Mouse (Mus musculus): ENCODE results near the gene Il17ra. TPM values are rescaled to one million over a fixed set of nuclear protein-coding genes. Genes with fewer than 3 reads are reported as not detected.

Gene Il17ra
- total RNA-seq, 2 experiments from 2014 or later: 4.7 to 5.2 TPM

DNA sequence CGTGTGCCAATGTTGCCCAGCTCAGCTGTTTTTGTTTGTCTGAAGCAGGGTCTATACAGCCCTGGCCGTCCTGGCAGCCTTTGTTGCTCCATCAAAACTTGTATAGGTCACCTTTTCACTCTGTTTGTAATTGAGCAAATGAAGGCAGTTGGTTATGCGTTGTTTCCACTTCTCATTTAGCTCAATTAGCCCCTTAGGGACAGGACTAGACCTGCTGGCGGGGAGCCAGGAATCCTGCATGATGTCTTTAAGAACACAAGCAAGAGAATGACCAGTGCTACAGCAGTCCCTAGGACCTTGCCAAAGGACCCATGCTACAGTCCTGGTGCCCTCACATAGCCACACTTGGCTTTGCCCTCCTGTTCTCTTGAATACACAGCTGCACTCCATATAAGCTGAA is 42.5 kb downstream of the Il17ra start:
- DNase-seq (ENCODE audit: low spot score in 2 of 2): no peak

DNA sequence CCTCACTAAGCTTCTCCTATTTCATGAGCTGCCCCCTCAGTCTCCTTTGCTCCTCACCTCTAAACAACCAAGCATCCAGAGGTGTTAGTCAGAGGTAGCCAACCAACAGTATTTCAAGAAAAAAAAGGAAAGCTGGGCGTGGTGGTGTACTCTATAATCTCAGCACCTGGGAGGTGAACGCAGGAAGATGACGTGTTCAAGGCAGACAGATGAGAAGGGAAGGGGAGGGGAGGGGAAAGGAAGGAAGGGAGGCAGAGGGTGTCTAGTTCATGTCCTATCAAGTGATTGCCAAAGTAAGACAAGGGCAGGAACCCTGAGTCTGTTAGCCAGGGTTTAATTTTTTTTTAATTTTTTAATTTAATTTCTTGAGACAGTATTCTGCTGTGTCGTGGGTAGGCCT is 45.6 kb downstream of the Il17ra start:
- DNase-seq (ENCODE audit: low spot score in 2 of 2): no peak

DNA sequence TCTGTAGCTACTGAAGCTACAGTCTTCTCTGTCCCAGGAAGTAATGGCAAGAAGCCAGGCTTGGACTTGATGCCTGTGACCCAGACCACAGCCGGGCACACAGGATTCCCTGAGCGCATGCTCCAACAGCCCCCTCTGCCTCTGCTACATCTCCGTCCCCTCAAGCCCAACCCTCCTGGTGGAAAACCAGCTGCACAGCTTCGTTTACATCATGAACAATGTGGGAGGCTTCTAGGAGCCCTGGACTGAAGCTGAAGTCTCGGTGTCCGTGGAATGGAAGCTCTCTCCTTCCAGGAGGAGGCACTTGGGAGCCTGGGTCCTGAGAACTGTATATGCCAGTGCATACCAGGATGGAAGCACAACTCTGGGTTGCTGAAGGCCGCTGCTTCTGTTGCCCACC is 46.9 kb downstream of the Il17ra start:
- no peak for DNase-seq (ENCODE audit: low spot score in 2 of 2)

DNA sequence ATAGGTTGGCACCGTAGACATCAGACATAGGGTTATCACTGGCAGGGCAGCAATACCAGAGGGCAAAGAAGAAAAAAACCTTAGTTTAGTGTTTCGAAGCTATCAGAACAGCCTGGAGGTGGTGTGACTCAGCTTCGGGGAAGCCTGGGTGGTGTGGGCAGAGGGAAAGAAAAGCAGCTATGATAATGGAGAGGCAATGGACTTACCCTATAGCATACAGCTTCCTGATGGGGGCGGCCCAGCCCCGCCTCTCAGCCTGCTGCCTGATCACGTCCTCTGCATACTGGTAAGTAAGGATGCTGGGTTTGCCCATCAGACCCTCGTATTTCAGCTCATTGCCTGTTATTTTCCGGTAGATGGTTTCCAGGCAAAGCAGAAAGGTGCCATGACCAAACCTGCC is 47.4 kb downstream of the Il17ra start:
- DNase-seq (ENCODE audit: low spot score in 2 of 2): no peak

DNA sequence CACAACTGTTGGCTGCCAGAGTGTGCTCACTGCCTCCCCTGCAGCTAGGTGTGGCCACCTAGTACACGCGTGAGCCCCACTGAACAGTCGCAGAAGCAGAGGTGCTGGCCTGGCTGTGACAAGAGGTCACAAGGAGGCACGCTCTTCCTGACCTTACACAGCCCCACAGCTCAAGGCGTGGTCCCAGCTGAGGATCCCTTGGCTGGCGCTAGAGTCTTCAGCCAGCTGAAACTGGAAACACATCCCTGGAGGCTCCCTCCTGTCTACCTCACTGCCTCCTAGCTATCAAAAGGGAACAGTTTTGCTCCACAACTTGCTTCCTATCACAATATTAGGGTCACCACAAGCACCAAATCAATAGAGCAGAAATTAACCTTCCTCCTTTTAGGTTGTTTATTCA is 48.2 kb downstream of the Il17ra start:
- DNase-seq (ENCODE audit: low spot score in 2 of 2): no peak

DNA sequence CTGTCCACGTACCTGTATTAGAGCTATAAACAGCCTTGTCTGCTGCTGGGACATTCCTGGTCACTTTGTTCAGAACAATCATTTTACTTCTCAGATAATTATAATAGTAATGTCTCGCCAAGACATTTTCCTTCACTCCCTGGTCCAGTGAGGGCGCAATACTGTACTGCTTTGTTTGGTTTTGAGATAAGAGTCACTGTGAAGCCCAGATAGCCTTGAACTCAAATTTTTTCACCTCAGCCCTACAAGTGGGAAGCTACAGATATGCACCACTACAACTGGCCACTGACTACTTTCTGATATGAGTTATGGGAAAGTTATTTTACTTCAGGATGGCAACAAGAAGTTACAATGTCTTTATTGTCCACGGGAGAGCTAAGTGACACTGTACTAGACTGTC is 53.4 kb downstream of the Il17ra start:
- no peak for DNase-seq (ENCODE audit: low spot score in 2 of 2)

DNA sequence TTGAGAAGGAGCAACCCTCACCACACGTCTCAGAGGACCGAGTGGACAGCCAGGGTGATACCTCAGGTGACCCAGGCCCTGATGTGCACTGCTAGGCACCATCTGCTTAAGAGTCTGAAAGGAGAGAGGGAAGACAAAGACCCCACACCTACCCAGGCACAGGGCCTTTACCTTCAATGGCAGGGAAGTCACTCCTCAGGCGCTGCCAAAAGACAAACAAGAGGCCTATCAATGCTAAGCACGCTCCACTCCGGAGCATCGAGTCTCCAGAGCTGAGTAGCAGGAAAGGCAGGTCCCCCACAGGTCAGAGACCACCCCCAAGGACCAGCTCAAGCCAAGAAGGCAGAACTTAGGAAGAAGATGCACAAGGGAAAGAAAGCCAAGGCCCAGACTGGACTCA is 53.8 kb downstream of the Il17ra start:
- DNase-seq (ENCODE audit: low spot score in 2 of 2): no peak

DNA sequence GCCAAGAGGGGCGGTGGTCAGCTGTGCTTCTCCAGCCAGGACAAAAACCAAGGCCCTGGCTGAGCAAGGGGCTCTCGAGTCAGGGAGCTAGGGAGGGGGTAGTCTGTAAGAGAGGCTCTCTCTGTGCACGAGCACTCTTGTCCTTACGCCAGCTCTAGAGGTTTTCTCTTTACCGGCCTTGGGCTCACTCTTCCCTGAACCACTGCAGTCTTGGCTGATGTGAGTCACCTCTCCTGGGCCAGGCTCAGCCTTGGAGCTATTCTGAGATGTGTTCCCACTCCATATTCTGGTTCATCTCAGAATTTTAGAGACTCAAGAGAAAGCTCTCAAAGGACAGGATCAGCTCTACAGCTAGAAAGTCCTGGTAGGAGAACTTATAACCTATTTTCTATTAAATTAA is 54.3 kb downstream of the Il17ra start:
- DNase-seq (ENCODE audit: low spot score in 2 of 2): no peak

DNA sequence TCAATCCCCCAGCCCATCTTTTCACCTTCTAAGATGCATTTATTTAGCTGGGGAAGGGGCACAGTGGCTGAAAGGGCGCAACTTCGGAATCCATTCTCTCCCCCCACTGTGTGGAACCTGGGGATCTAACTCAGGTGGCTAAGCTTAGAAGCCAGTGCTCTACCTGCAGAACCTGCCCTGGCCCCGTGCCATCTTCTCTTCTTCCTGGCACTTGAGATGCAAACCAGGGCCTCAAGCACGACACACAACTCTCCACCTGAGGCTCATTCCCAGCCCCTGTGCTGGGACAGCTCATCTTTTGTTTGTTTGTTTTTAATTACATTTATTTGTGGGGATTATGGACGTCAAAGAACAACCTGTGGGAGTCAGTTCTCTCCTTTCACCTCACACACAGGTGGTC is 56.6 kb downstream of the Il17ra start:
- DNase-seq (ENCODE audit: low spot score in 2 of 2): no peak

DNA sequence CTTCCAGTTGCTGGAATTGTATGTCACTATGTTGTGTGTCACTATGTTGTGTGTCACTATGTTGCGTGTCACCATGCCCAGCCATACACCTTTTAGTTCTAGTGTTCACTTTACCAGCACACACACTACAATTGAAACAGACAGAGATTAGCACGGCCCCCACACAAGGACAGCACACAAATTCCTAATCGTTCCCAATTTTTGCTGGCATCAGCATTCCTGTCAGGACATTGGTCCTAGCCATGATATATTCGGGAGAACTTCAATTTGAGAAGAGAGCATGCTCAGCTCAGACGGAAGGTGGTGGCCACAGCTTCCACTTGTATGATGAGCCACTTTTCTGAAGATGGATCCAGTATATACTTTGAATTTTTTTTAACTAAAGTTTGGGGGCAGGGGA is 61.7 kb downstream of the Il17ra start:
- DNase-seq (ENCODE audit: low spot score in 2 of 2): no peak

DNA sequence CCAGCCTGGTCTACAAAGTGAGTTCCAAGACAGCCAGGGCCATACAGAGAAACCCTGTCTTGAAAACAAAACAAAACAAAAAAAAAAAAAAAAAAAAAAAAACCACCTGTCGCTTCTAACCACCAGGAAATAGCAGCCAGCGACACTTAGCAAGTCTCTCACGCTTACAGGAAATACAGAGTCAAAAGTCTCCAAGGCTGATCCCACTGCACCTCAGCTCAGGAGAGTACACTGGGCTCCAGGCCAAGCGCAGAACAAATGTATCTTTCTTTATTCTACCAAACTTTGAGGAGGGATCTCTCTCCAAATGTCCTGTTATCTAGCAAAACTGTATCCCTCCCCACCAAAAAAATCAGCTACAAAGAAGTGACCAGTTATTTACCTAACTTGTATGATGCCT is 66.1 kb downstream of the Il17ra start:
- no peak for DNase-seq (ENCODE audit: low spot score in 2 of 2)

DNA sequence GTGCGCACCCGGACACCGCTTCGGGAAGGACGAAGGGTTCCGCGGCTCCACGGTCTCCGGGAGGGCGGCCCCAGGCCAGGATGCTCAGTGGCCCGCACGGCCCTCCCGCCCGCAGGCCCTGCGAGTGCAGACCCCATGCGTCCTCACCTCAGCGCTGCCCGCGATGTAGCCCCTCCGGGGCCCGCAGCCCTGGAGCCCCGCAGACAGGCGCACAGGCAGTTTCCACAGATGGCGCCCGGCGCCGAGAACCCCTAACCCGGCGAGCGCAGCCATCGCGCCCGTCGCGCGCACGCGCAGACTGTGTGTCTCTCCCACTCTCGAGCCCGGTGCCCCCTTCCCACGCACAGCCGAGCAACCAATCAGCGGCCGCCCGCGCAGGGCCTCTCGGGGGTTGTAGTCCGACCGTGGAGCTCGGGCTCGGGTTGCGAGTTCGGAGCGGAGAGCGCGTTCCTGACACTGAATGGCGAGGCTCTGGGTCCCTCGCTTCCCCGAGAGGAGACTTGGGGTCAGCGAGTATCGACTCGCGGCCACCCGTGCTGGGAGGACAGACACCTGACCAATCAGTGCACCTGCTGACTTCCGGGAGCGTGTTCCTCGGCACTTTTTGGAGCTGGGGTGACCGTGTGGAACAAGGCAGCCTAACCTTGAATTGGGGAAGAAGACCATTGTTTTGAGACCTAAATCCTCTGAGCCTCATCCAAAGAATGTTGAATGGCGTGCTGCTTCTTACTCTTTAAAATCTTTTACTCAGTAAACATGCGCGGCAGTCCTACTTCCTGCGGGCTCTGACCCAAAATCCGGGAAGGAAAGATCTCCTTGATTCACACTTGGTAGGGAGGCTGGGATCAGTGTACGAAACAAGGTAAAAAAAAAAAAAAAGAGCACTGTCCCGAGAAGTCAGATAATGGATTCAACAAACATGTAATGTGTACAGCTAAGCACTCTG is 68.2 kb downstream of the Il17ra start, which contains the start of gene Hdhd5:
TSS of gene Hdhd5 (minus strand) at position 300 of the 946 bp plus-strand sequence.
- DNase-seq (ENCODE audit: low spot score in 2 of 2): peak; percentile 93 to 94

DNA sequence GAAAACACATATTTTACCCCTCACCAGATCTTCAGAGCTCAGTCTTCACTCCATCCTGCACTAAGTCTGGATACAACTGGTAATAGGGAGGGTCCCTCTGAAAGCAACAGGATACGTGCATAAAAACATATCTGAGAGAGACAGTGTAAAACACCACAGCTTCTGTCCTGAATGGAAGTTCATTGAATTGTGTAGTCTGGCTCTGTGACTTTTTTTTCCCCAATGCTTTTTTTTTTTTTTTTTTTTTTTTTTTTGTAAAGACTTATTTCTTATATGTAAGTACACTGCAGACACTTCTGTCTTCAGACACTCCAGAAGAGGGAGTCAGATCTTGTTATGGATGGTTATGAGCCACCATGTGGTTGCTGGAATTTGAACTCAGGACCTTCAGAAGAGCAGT is 69.5 kb downstream of the Il17ra start:
- DNase-seq (ENCODE audit: low spot score in 2 of 2): no peak

DNA sequence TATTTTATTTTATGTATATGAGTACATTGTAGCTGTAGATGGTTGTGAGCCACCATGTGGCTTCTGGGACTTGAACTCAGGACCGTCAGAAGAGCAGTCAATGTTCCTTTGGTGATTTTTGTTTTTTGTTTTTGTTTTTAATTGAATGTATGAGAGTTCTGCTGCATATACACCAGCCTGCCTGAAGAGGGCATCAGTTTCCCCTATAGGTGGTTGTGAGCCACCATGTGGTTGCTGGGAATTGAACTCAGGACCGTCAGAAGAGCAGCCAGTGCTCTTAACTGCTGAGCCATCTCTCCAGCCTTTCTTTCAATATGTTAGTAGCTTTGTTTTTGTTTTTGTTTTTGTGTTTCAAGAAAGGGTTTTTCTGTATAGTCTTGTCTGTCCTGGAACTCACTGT is 73.3 kb downstream of the Il17ra start:
- DNase-seq (ENCODE audit: low spot score in 2 of 2): no peak

Other genes starting within 250 kb of the Il17ra start
- under 1 TPM; 0.26 to 0.34 TPM for gene D330020A13Rik, start 168.9 kb upstream of the Il17ra start, total RNA-seq (2021)
- gene B4galnt3, start 168.7 kb upstream of the Il17ra start, total RNA-seq (2021): 1 to 10 TPM; 3.7 to 5.0 TPM
- gene Kdm5a, start 99.1 kb upstream of the Il17ra start, total RNA-seq (2021): 10 to 100 TPM; 32.3 to 38.9 TPM
- 10 to 100 TPM; 10.4 to 11.1 TPM for gene Ccdc77, start 98.9 kb upstream of the Il17ra start, total RNA-seq (2021)
- gene Tmem121b, start 30.6 kb downstream of the Il17ra start, total RNA-seq (2021): under 1 TPM; 0.13 to 0.15 TPM
- 10 to 100 TPM; 16.1 to 18.3 TPM for gene Hdhd5, start 68.1 kb downstream of the Il17ra start, total RNA-seq (2021)
- gene Cecr2, start 203.1 kb downstream of the Il17ra start, total RNA-seq (2021): 10 to 100 TPM; 14.4 to 18.9 TPM